Mouse (Mus musculus): ENCODE measurements around the gene Gm42906. TPM values are rescaled to one million over a fixed set of nuclear protein-coding genes. Genes with fewer than 3 reads are reported as not detected.

Gene Gm42906
- total RNA-seq (2014; rRNA removed) = not detected in 2 replicates
- not detected in 2 replicates for polyA plus RNA-seq (2015; fragmentation: Nextera tagmentation; extraction: Ambion mirVana)

DNA sequence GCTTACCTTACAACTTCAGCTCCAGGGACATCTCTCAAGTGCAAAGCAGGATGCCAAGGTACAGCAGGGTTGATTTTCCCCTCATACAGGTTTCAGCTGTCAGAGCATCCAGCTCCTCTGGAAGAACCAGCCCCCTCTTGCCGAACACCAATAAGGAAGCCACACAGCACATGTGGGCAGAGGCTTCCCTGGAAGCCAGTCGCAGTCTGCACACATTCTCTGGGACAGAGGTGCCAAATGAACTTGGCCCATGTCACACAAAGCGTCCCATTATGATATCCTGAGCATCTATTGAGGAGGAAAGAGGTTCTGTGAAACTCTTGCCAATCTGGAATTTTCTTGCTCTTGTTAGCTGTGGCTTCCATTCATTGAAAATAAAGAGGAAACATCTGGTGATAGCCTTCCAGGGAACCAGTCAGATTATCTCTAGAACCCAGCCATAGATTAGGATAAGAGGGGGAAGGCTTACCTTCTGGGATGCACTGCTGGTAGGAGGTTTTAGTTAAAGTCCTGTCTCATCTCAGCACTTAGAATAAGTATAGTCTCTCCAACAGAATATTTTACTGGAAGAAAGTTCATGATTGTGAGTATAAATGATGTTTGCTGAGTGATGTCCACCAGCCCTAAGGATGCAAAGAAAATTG, at the start of gene Gm42906:
Gm42906 (minus strand) TSS at position 51 of the 644 bp plus-strand sequence.
- Histone ChIP-seq H3K4me1 (ENCODE audit: insufficient read depth, low read length) (no peaks in the 10 kb centered on the region), H3K9ac (replicated peaks; ENCODE audit: low read length) (no peak within 1 kb of the TSS), H3K27ac (no peak within 1 kb of the TSS), H3K4me2 (ENCODE audit: low read depth, low read length) (no peak within 1 kb of the TSS), H3K4me3 (ENCODE audit: low read length) (no peak within 1 kb of the TSS), H3K9me3 (ENCODE audit: low read length) (no peaks in the 10 kb centered on the region), H3K27me3 (ENCODE audit: insufficient read depth, low read length) (no peaks in the 10 kb centered on the region), H3K36me3 (ENCODE audit: insufficient read depth, low read length) (no peaks in the 10 kb centered on the region)
- no peak for ATAC-seq
- 47% methylated on average over 3 of the region's 3 CpGs for WGBS
- no peak for TF ChIP-seq CTCF (IDR thresholded peaks at IDR 0.05; ENCODE audit: low read depth)
- no peak for DNase-seq (ENCODE audit: low spot score)

DNA sequence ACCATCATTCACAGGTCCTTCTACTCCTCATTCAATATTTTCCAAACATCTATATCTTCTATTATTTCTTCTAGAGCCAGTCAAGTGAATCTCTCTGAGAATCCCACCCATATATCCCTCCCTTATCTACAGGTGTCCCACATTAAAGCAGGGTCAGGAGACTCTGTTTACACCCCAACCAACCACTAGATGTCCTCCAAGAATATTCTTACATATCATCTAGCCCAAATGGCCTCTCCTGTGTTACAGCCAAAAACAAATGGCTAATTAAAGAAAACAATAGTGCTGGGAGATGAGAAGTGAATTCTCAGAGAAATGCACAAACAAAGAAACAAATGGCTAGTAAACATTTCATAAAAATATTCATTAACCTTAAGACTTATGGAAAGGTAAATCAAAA, 17.7 kb upstream of the Gm42906 start:
- no peaks in the 10 kb centered on the region for H3K36me3 ChIP-seq (ENCODE audit: insufficient read depth, low read length)
- no peak overlapping the region for H3K9ac ChIP-seq (replicated peaks; ENCODE audit: low read length)
- no peaks in the 10 kb centered on the region for H3K27me3 ChIP-seq (ENCODE audit: insufficient read depth, low read length)
- no peak for ATAC-seq
- H3K4me2 ChIP-seq (ENCODE audit: low read depth, low read length) = no peak overlapping the region
- H3K27ac ChIP-seq = no peak overlapping the region
- H3K4me3 ChIP-seq (ENCODE audit: low read length) = no peak overlapping the region
- peak; percentile 20; the same call in 1 of the 2 replicates for TF ChIP-seq CTCF (IDR thresholded peaks at IDR 0.05; ENCODE audit: low read depth)
- no peaks in the 10 kb centered on the region for H3K9me3 ChIP-seq (ENCODE audit: low read length)
- DNase-seq (ENCODE audit: low spot score) = no peak
- H3K4me1 ChIP-seq (ENCODE audit: insufficient read depth, low read length) = no peaks in the 10 kb centered on the region

GRCm38 (mm10) chr5:151435106-151435505, 7.1 kb upstream of the Gm42906 start:
- DNase-seq (ENCODE audit: low spot score) = no peak
- no peak for TF ChIP-seq CTCF (IDR thresholded peaks at IDR 0.05; ENCODE audit: low read depth)
- Histone ChIP-seq H3K27me3 (ENCODE audit: insufficient read depth, low read length) (no peaks in the 10 kb centered on the region), H3K9ac (replicated peaks; ENCODE audit: low read length) (no peak overlapping the region), H3K4me3 (ENCODE audit: low read length) (no peak overlapping the region), H3K27ac (no peak overlapping the region), H3K4me1 (ENCODE audit: insufficient read depth, low read length) (no peaks in the 10 kb centered on the region), H3K4me2 (ENCODE audit: low read depth, low read length) (no peak overlapping the region), H3K36me3 (ENCODE audit: insufficient read depth, low read length) (no peaks in the 10 kb centered on the region), H3K9me3 (ENCODE audit: low read length) (no peaks in the 10 kb centered on the region)
- no peak for ATAC-seq

- no peak overlapping the region for H3K4me2 ChIP-seq (ENCODE audit: low read depth, low read length)
- H3K4me3 ChIP-seq (ENCODE audit: low read length) = no peak overlapping the region
- no peak overlapping the region for H3K27ac ChIP-seq
- H3K9ac ChIP-seq (replicated peaks; ENCODE audit: low read length) = no peak overlapping the region
- no peaks in the 10 kb centered on the region for H3K36me3 ChIP-seq (ENCODE audit: insufficient read depth, low read length)
- WGBS = 73% methylated on average over 3 of the region's 3 CpGs
- no peaks in the 10 kb centered on the region for H3K9me3 ChIP-seq (ENCODE audit: low read length)
- H3K4me1 ChIP-seq (ENCODE audit: insufficient read depth, low read length) = no peaks in the 10 kb centered on the region
- H3K27me3 ChIP-seq (ENCODE audit: insufficient read depth, low read length) = no peaks in the 10 kb centered on the region
- no peak for ATAC-seq
- no peak for DNase-seq (ENCODE audit: low spot score)
- no peak for TF ChIP-seq CTCF (IDR thresholded peaks at IDR 0.05; ENCODE audit: low read depth)
Observed at GRCm38 (mm10) chr5:151426466-151426865, 1.5 kb downstream of the Gm42906 start.

DNA sequence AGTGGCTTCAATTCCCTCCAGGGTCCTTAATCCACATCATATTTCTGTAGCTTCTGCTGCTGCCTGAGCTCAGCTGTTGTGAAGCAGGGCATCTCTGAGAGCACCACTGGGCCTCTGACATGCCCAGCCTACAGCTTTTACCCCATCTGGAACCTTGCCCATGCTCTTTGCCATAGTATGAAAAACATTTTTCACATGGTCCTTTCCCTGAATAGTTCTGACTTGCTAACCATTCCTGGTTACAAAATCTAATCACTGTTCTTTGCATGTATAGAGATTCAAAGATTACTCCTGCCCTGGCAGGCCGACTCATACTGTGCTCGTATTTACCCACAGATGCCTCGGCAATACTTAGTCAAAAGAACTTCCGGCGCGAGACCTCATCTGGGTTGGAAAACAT, 5.3 kb downstream of the Gm42906 start:
- Histone ChIP-seq H3K27ac (no peak overlapping the region), H3K4me2 (ENCODE audit: low read depth, low read length) (no peak overlapping the region), H3K4me3 (ENCODE audit: low read length) (no peak overlapping the region), H3K4me1 (ENCODE audit: insufficient read depth, low read length) (no peaks in the 10 kb centered on the region), H3K9ac (replicated peaks; ENCODE audit: low read length) (no peak overlapping the region), H3K36me3 (ENCODE audit: insufficient read depth, low read length) (no peaks in the 10 kb centered on the region), H3K9me3 (ENCODE audit: low read length) (no peaks in the 10 kb centered on the region), H3K27me3 (ENCODE audit: insufficient read depth, low read length) (no peaks in the 10 kb centered on the region)
- WGBS = 87% methylated on average over 6 of the region's 6 CpGs
- ATAC-seq (no peak), DNase-seq (ENCODE audit: low spot score) (no peak)
- no peak for TF ChIP-seq CTCF (IDR thresholded peaks at IDR 0.05; ENCODE audit: low read depth)

DNA sequence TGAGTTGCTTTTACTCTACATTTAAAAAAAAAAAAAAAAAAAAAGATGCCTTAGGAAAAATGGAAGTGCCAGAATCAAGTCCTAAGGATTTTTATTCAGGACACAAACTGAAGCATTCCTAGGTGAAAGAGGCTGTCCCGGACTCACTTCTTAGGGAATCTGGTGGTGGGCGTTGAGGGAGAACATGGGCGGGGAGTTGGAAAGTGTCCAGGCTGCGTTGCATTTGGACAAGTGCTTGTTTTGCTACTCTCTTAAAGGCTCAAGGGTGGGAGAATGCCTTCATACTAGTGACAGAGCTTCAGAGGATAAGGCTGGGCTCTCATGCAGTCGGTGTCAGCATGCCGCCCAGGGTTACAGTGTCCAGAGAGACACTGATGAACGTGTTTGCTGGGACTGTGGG, 6.1 kb downstream of the Gm42906 start:
- Histone ChIP-seq H3K27ac (no peak overlapping the region), H3K9ac (replicated peaks; ENCODE audit: low read length) (no peak overlapping the region), H3K4me3 (ENCODE audit: low read length) (no peak overlapping the region), H3K27me3 (ENCODE audit: insufficient read depth, low read length) (no peaks in the 10 kb centered on the region), H3K4me2 (ENCODE audit: low read depth, low read length) (no peak overlapping the region), H3K9me3 (ENCODE audit: low read length) (no peaks in the 10 kb centered on the region), H3K36me3 (ENCODE audit: insufficient read depth, low read length) (no peaks in the 10 kb centered on the region), H3K4me1 (ENCODE audit: insufficient read depth, low read length) (no peaks in the 10 kb centered on the region)
- TF ChIP-seq CTCF (IDR thresholded peaks at IDR 0.05; ENCODE audit: low read depth) = no peak
- WGBS = 61% methylated on average over 7 of the region's 7 CpGs
- ATAC-seq (no peak), DNase-seq (ENCODE audit: low spot score) (peak; percentile 6)

- DNase-seq (ENCODE audit: low spot score) (no peak), ATAC-seq (no peak)
- Histone ChIP-seq H3K27ac (no peak overlapping the region), H3K9ac (replicated peaks; ENCODE audit: low read length) (no peak overlapping the region), H3K9me3 (ENCODE audit: low read length) (no peaks in the 10 kb centered on the region), H3K27me3 (ENCODE audit: insufficient read depth, low read length) (no peaks in the 10 kb centered on the region), H3K4me3 (ENCODE audit: low read length) (no peak overlapping the region), H3K4me2 (ENCODE audit: low read depth, low read length) (no peak overlapping the region), H3K36me3 (ENCODE audit: insufficient read depth, low read length) (no peaks in the 10 kb centered on the region), H3K4me1 (ENCODE audit: insufficient read depth, low read length) (no peaks in the 10 kb centered on the region)
- TF ChIP-seq CTCF (IDR thresholded peaks at IDR 0.05; ENCODE audit: low read depth) = no peak
- 80% methylated on average over 2 of the region's 2 CpGs for WGBS
Observed at GRCm38 (mm10) chr5:151418551-151418950, 9.4 kb downstream of the Gm42906 start.
